Mouse (Mus musculus) liver, postnatal 0 days (tissue): Measurements from ENCODE around the gene Pkd1. TPM values are rescaled to one million over a fixed set of nuclear protein-coding genes. Genes with fewer than 3 reads are reported as not detected.

Source experiments
- ATAC-seq: fragments of 200-750 bp; cut with Nextera tagmentation; 2 replicates; pipeline ENCODE4 v1.8.0; 2017; ENCODE audit warnings: mild to moderate bottlenecking, moderate library complexity
- DNase-seq: peaks from one replicate; pipeline ENCODE4 v3.0.0-alpha.2; 2016
- H3K27ac ChIP-seq: fragments of 300-500 bp; sonication (generic); 2 replicates; pipeline ENCODE4 v1.5.1; 2014; ENCODE audit warnings: antibody characterized with exemption, moderate library complexity, mild to moderate bottlenecking, low read depth
- H3K27me3 ChIP-seq: fragments of 300-500 bp; sonication (generic); 2 replicates; pipeline ENCODE4 v1.6.1; 2014; ENCODE audit warnings: low read length, control low read depth, mixed read lengths; ENCODE audit not compliant: insufficient read depth
- H3K36me3 ChIP-seq: fragments of 300-500 bp; sonication (generic); replicated peaks from 2 replicates; pipeline ENCODE4 v1.6.1; 2014; ENCODE audit warnings: mild to moderate bottlenecking, control low read depth, low read length, moderate library complexity, mixed read lengths; ENCODE audit not compliant: insufficient read depth
- H3K4me1 ChIP-seq: fragments of 300-500 bp; sonication (generic); 2 replicates; pipeline ENCODE4 v1.6.1; 2014; ENCODE audit warnings: antibody characterized with exemption, mild to moderate bottlenecking, control low read depth; ENCODE audit not compliant: insufficient read depth
- H3K4me2 ChIP-seq: fragments of 300-500 bp; sonication (generic); 2 replicates; pipeline ENCODE4 v1.6.1; 2014; ENCODE audit warnings: low read depth, mild to moderate bottlenecking, low read length, moderate library complexity, mixed read lengths
- H3K4me3 ChIP-seq: fragments of 300-500 bp; sonication (generic); 2 replicates; pipeline ENCODE4 v1.5.1; 2014; ENCODE audit warnings: low read depth, low read length
- H3K9ac ChIP-seq: fragments of 300-500 bp; sonication (generic); replicated peaks from 2 replicates; pipeline ENCODE4 v1.6.1; 2014; ENCODE audit warnings: mild to moderate bottlenecking, moderate library complexity
- H3K9me3 ChIP-seq: fragments of 300-500 bp; sonication (generic); 2 replicates; pipeline ENCODE4 v1.6.1; 2016; ENCODE audit warnings: mild to moderate bottlenecking, control low read depth, low read length, mixed read lengths
- CTCF ChIP-seq: sonication (generic); IDR thresholded peaks from 2 replicates; pipeline ENCODE4 v1.5.1; 2016; ENCODE audit warnings: antibody characterized with exemption, low read depth
- EP300 ChIP-seq: IDR thresholded peaks from 2 replicates; pipeline ENCODE4 v1.6.1; 2016; ENCODE audit warnings: antibody characterized with exemption, low read depth, mild to moderate bottlenecking
- WGBS: fragments of 180-500 bp; shearing (Covaris S2); extraction: QIAGEN DNeasy Blood & Tissue Kit; methylation state at CpG from one replicate; pipeline ENCODE4 v1.1.7; 2014; ENCODE audit not compliant: insufficient replicate concordance; 5-methylcytosine and 5-hydroxymethylcytosine counted together
- polyA plus RNA-seq: library from polyadenylated mRNA; unstranded; fragments of >200 nt; fragmentation: Nextera tagmentation; extraction: Ambion mirVana; gene quantifications from 2 replicates; pipeline ENCODE4 v1.2.1, GENCODE M21; 2015

Gene Pkd1
- polyA plus RNA-seq, 1 experiment from 2014 or later, result 2.8 TPM

DNA sequence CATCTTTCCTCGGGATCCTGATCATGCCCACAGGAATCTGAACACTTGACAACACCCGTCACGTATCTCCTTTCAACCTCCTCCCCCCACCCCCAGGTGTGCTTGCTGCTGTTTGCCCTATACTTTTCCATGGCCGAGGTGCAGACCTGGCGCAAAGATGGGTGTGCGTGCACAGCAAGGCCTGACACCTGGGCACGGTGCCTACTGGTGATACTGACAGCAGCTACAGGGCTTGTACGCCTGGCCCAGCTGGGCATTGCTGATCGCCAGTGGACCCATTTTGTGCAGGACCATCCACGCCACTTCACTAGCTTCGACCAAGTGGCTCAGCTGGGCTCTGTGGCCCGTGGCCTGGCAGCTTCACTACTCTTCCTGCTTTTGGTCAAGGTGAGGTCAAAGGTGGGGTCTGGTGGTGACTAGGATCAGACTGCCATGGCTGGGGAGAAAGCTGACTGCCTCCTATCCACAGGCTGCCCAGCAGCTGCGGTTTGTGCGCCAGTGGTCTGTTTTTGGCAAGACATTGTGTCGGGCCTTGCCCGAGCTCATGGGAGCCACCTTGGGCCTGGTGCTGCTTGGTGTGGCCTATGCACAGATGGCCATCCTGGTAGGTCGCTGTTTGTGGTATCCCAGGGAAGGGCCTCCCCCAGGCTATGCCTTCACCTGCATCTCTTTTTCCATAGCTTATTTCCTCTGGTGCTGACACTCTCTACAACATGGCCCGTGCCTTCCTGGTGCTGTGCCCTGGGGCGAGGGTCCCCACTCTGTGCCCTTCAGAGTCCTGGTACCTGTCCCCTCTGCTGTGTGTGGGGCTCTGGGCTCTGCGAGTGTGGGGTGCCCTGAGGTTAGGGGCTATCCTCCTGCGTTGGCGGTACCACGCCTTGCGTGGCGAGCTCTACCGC, 44.6 kb downstream of the Pkd1 start:
- no peaks in the 10 kb centered on the region for H3K27me3 ChIP-seq
- H3K4me1 ChIP-seq, result no peaks in the 10 kb centered on the region
- no peak overlapping the region for H3K4me3 ChIP-seq
- no peak for DNase-seq
- peaks cover 51% of the 10 kb centered on the region for H3K36me3 ChIP-seq
- no peak for TF ChIP-seq CTCF
- no peak for TF ChIP-seq EP300
- no peaks in the 10 kb centered on the region for H3K9me3 ChIP-seq
- H3K27ac ChIP-seq, result no peak overlapping the region
- 87% methylated on average over 26 of the region's 26 CpGs for WGBS
- ATAC-seq, result no peak
- H3K4me2 ChIP-seq, result no peak overlapping the region
- no peak overlapping the region for H3K9ac ChIP-seq

DNA sequence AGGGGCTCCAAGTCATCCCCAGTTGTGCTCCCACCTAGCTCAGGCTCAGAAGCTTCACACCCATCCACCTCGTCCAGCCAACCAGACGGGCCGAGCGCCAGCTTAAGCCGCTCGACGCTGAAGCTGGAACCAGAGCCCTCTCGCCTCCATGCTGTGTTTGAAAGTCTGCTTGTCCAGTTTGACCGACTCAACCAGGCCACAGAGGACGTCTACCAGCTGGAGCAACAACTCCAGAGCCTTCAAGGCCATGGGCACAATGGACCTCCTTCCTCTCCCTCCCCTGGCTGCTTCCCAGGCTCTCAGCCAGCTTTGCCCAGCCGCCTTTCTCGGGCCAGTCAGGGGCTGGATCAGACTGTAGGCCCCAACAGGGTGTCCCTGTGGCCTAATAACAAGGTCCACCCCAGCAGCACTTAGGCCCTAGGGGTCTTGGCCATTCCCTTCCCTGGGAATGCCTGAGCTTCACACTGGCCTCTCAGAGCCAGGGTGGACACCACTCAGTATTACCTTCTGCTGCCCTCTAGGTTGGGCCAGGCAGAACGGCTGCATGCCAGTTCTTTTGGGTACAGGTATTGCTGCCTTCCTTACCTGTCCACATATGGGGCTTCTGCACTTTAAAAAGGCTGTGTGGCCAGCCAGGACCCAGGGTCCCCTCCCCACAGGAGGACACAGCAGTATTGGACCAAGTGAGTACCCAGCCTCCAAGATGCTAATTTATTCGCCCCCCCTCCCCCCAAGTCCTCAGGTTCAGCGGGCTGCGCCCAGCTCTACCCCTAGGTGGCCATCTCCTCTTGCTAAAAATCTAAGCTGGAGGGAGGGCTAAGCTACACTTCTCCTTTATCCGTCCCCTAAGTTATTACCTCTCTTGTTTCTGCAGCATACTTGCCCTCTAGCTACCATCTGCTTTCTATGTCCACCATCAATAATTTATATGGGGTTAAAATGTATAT, 45.8 kb downstream of the Pkd1 start:
- ATAC-seq, result no peak
- H3K27ac ChIP-seq, result no peak overlapping the region
- no peak overlapping the region for H3K4me2 ChIP-seq
- H3K9me3 ChIP-seq, result no peaks in the 10 kb centered on the region
- peaks cover 57% of the 10 kb centered on the region for H3K36me3 ChIP-seq
- no peak overlapping the region for H3K4me3 ChIP-seq
- WGBS, result 80% methylated on average over 17 of the region's 17 CpGs
- no peak for DNase-seq
- no peak overlapping the region for H3K9ac ChIP-seq
- TF ChIP-seq CTCF, result peak; percentile 43
- TF ChIP-seq EP300, result no peak
- no peaks in the 10 kb centered on the region for H3K27me3 ChIP-seq
- H3K4me1 ChIP-seq, result no peaks in the 10 kb centered on the region

DNA sequence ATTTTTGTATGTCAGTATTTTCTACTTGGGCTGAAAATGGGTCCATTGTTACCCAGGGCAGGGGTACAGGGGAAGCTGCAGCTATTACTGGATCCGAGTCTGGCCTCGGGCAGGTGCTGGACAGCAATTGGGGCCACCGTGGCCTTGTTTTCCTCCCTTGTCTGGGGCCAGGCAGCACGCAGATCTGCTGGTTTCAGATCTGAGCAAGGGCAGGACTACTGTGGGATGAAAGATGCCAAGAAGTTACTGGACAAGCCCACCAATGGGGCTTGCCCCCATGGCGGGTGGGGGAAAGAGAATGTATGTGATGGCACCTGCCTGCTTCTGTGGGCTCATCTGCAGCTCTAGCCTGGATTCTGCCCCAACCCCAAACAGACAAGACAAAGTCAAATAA, 46.4 kb downstream of the Pkd1 start:
- DNase-seq (no peak), ATAC-seq (no peak)
- Histone ChIP-seq H3K27ac (no peak overlapping the region), H3K36me3 (peaks cover 55% of the 10 kb centered on the region), H3K27me3 (no peaks in the 10 kb centered on the region), H3K4me1 (no peaks in the 10 kb centered on the region), H3K9ac (no peak overlapping the region), H3K9me3 (no peaks in the 10 kb centered on the region), H3K4me3 (no peak overlapping the region), H3K4me2 (no peak overlapping the region)
- WGBS, result 80% methylated on average over 5 of the region's 5 CpGs
- TF ChIP-seq EP300, result no peak
- no peak for TF ChIP-seq CTCF

DNA sequence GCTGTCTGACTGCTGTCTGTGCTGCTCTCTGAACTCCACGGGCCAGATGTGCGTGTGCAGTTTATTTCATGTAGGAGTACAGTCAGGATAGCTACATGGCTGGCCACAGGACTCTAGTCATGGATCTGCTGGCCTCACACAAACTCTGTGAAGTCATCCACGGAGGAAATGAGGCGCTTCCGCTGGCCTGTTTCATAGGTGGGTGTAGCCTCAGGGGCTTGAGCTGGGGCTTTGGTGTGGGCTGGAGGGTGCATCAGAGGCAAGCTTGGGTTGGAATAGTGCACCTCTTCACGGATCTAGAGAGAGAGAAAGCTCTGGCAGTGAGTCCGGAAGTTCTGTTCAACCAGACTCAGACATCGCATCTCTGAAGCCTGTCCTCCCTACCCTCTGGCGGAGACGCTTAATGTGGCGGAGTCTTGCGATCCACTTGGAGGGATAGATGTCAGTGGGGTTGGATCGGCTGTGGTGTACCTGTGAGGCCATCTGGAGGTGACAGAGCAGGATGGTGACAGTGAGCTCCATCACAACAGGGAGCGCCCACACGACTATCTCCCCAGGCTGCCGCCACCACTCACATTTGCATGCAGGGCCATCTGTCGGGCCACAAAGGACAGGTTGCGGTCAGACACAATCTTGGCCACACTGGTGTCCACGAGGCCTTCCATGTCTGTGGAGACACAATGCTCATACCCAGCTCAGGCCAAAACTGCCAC, 47.0 kb downstream of the Pkd1 start:
- no peak for DNase-seq
- no peaks in the 10 kb centered on the region for H3K9me3 ChIP-seq
- H3K4me3 ChIP-seq, result no peak overlapping the region
- TF ChIP-seq EP300 (no peak), CTCF (no peak)
- H3K4me2 ChIP-seq, result no peak overlapping the region
- WGBS, result 85% methylated on average over 19 of the region's 19 CpGs
- no peak overlapping the region for H3K27ac ChIP-seq
- no peak for ATAC-seq
- no peaks in the 10 kb centered on the region for H3K27me3 ChIP-seq
- no peak overlapping the region for H3K9ac ChIP-seq
- H3K4me1 ChIP-seq, result no peaks in the 10 kb centered on the region
- H3K36me3 ChIP-seq, result peaks cover 49% of the 10 kb centered on the region

DNA sequence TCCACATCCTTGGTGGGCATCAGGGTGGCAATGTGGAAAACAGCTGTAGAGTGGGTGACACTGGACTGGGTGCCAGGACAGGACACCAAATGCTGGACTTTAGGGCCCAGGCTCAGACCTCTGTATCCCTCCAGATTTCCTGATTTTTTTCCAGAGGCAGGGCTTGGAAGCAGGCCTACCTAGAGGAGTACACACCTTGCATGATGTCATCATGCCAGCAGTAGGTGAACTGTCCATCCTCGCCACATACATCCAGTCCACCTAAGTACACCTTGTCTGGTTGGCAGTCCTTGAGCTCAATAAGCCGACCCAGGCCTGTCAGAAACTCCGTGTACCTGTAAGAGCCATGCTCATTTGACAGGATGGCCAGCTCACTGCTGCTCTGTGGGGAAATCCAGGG, 48.4 kb downstream of the Pkd1 start:
- H3K4me2 ChIP-seq, result no peak overlapping the region
- no peak overlapping the region for H3K27ac ChIP-seq
- 86% methylated on average over 3 of the region's 3 CpGs for WGBS
- H3K27me3 ChIP-seq, result no peaks in the 10 kb centered on the region
- TF ChIP-seq CTCF, result no peak
- no peak for TF ChIP-seq EP300
- no peak overlapping the region for H3K4me3 ChIP-seq
- ATAC-seq, result no peak
- H3K9ac ChIP-seq, result no peak overlapping the region
- DNase-seq, result no peak
- H3K4me1 ChIP-seq, result no peaks in the 10 kb centered on the region
- H3K9me3 ChIP-seq, result no peaks in the 10 kb centered on the region
- peaks cover 56% of the 10 kb centered on the region for H3K36me3 ChIP-seq
